ENCODE assay signal across 7 mouse cellular contexts in the genomic region with DNA sequence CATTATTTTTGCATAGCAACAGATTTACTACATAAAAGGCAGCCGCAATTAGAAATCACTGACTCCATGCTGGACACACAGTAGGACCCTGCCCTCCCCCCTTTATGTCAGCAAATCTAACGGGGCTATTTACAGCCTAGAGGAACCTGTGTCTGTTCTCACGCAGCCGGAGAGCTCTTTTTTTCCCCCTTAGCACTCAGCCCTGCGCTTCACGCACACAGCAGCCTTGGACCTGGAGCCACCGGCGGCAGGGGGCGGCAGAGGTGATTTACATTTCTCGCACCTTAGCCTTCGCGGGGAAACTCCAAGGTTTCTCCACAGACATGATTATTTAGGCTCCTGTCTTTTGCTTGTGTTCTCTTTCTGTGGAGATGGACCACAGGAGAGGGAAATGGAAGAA. TPM values are rescaled to one million over a fixed set of nuclear protein-coding genes. Genes with fewer than 3 reads are reported as not detected.
A peak's percentile ranks its signal among the peaks of the same experiment; 100 is the strongest.
DNase-seq lines count a peak whose midpoint lies in the region; ATAC-seq and TF ChIP-seq lines count a peak whose summit lies in the region.

No protein-coding gene starts in this region.

- peak overlapping the region; percentile 51; the same call in 1 of the 2 replicates for H3K4me2 ChIP-seq in lung, postnatal 0 days (replicated peaks; ENCODE audit: low read depth, low read length)
- H3K4me2 ChIP-seq in hindbrain, embryonic 11.5 days (replicated peaks; ENCODE audit: low read depth, low read length) = peak overlapping the region; percentile 46
- peak overlapping the region; percentile 45 for H3K4me2 ChIP-seq in liver, embryonic 15.5 days

- no peak overlapping the region for H3K27ac ChIP-seq in lung, postnatal 0 days (ENCODE audit: low read length)
- no peak overlapping the region for H3K27ac ChIP-seq in hindbrain, embryonic 11.5 days (ENCODE audit: low read depth, low read length)
- H3K27ac ChIP-seq in liver, embryonic 15.5 days (replicated peaks) = no peak overlapping the region

- no peaks in the 10 kb centered on the region for H3K36me3 ChIP-seq in lung, postnatal 0 days (ENCODE audit: insufficient read depth, low read length)
- H3K36me3 ChIP-seq in hindbrain, embryonic 11.5 days (ENCODE audit: control insufficient read depth, insufficient read depth, low read length) = no peaks in the 10 kb centered on the region
- H3K36me3 ChIP-seq in liver, embryonic 15.5 days (replicated peaks) = no peaks in the 10 kb centered on the region

- no peaks in the 10 kb centered on the region for H3K27me3 ChIP-seq in lung, postnatal 0 days (replicated peaks; ENCODE audit: insufficient read depth, low read length)
- no peaks in the 10 kb centered on the region for H3K27me3 ChIP-seq in hindbrain, embryonic 11.5 days (ENCODE audit: control insufficient read depth, insufficient read depth, low read length)
- H3K27me3 ChIP-seq in liver, embryonic 15.5 days = peaks cover 4% of the 10 kb centered on the region; the same call in 1 of the 2 replicates

- TF ChIP-seq EP300 in lung, postnatal 0 days (IDR thresholded peaks at IDR 0.05) = no peak

- H3K4me1 ChIP-seq in lung, postnatal 0 days (ENCODE audit: insufficient read depth, low read depth, low read length) = no peaks in the 10 kb centered on the region
- no peaks in the 10 kb centered on the region for H3K4me1 ChIP-seq in hindbrain, embryonic 11.5 days (replicated peaks; ENCODE audit: control insufficient read depth, insufficient read depth, low read length)
- no peaks in the 10 kb centered on the region for H3K4me1 ChIP-seq in liver, embryonic 15.5 days (replicated peaks)

- no peaks in the 10 kb centered on the region for H3K9me3 ChIP-seq in lung, postnatal 0 days (ENCODE audit: low read length)
- no peaks in the 10 kb centered on the region for H3K9me3 ChIP-seq in hindbrain, embryonic 11.5 days (ENCODE audit: control insufficient read depth, low read length)
- H3K9me3 ChIP-seq in liver, embryonic 15.5 days (replicated peaks) = no peaks in the 10 kb centered on the region

- no peak for ATAC-seq in lung, postnatal 0 days
- ATAC-seq in hindbrain, embryonic 11.5 days (ENCODE audit: low FRiP score) = peak; percentile 69
- ATAC-seq in liver, embryonic 15.5 days (ENCODE audit: insufficient read depth) = no peak

- no peak overlapping the region for H3K9ac ChIP-seq in lung, postnatal 0 days (replicated peaks; ENCODE audit: low read depth)
- no peak overlapping the region for H3K9ac ChIP-seq in hindbrain, embryonic 11.5 days (ENCODE audit: low read depth, low read length)
- no peak overlapping the region for H3K9ac ChIP-seq in liver, embryonic 15.5 days

- no peak for TF ChIP-seq CTCF in lung, postnatal 0 days (IDR thresholded peaks at IDR 0.05)

- 11% methylated on average over 12 of the region's 12 CpGs for WGBS in lung, postnatal 0 days
- WGBS in hindbrain, embryonic 11.5 days = 8% methylated on average over 12 of the region's 12 CpGs
- 22% methylated on average over 12 of the region's 12 CpGs for WGBS in liver, embryonic 15.5 days (ENCODE audit: insufficient replicate concordance)

- no peak overlapping the region for H3K4me3 ChIP-seq in lung, postnatal 0 days (ENCODE audit: low read depth, low read length)
- H3K4me3 ChIP-seq in hindbrain, embryonic 11.5 days (ENCODE audit: low read depth, low read length) = peak overlapping the region; percentile 31
- H3K4me3 ChIP-seq in liver, embryonic 15.5 days (replicated peaks) = 0 out of 2 replicates have a peak overlapping the region, but pooled peaks have one; percentile 15

- no peak for DNase-seq in lung, postnatal 0 days (ENCODE audit: low spot score)
- DNase-seq in lung, adult 18-20 months = no peak
- DNase-seq in hindbrain, embryonic 11.5 days (ENCODE audit: low spot score) = peak; percentile 52
- no peak for DNase-seq in spleen, adult 18-20 months
- DNase-seq in adrenal gland, postnatal 36 days = no peak
- no peak for DNase-seq in MN1 (ENCODE audit: low spot score)

RNA-seq across cellular contexts. Expression of gene Arhgap36, which starts 17.1 kb away (rescaled TPM):
- polyA plus RNA-seq in lung, postnatal 0 days (2015; fragmentation: Nextera tagmentation; extraction: Ambion mirVana) = 0.11 and 0.16 TPM in 2 replicates
- polyA plus RNA-seq in hindbrain, embryonic 11.5 days (2014; fragmentation: Nextera tagmentation; extraction: Ambion mirVana) = 2.5 and 5.2 TPM in 2 replicates
- polyA plus RNA-seq in liver, embryonic 15.5 days (2015; fragmentation: Nextera tagmentation; extraction: Ambion mirVana) = 3.5 and 5.5 TPM in 2 replicates
- 1 to 10 TPM in 1 of 2 experiments, under 1 TPM in 1; 0.63 to 1.4 TPM for total RNA-seq in adrenal gland, postnatal 36 days (2021)
